Mouse (Mus musculus) small intestine, adult 2 months (tissue): ENCODE results near the gene Olfr769. TPM values are rescaled to one million over a fixed set of nuclear protein-coding genes. Genes with fewer than 3 reads are reported as not detected.

Experiments used
- H3K27ac ChIP-seq: fragments of 200-500 bp; 2 replicates; pipeline ENCODE4 v1.5.1; 2012; ENCODE audit warnings: low read depth, low read length, control low read depth, inconsistent platforms; ENCODE audit not compliant: insufficient read depth
- H3K27me3 ChIP-seq: fragments of 200-500 bp; 2 replicates; pipeline ENCODE4 v1.6.1; 2012; ENCODE audit warnings: mild to moderate bottlenecking, moderate library complexity, low read length, inconsistent platforms; ENCODE audit not compliant: control insufficient read depth, insufficient read depth
- H3K36me3 ChIP-seq: fragments of 200-500 bp; 2 replicates; pipeline ENCODE4 v1.6.1; 2012; ENCODE audit warnings: mild to moderate bottlenecking, low read length, control low read depth, inconsistent platforms; ENCODE audit not compliant: control insufficient read depth, insufficient read depth
- H3K4me1 ChIP-seq: fragments of 200-500 bp; 2 replicates; pipeline ENCODE4 v1.6.1; 2012; ENCODE audit warnings: low read length, inconsistent platforms, mixed read lengths; ENCODE audit not compliant: control insufficient read depth, insufficient read depth, insufficient read length
- H3K4me3 ChIP-seq: fragments of 200-500 bp; 2 replicates; pipeline ENCODE4 v1.5.1; 2012; ENCODE audit warnings: low read depth, mild to moderate bottlenecking, control low read depth, inconsistent platforms, low read length, moderate library complexity
- CTCF ChIP-seq: fragments of 200-500 bp; IDR thresholded peaks from 2 replicates; pipeline ENCODE4 v1.5.1; 2012; ENCODE audit warnings: low read depth, mild to moderate bottlenecking, control low read depth, inconsistent platforms, low read length, moderate library complexity, mixed read lengths; ENCODE audit not compliant: insufficient replicate concordance, insufficient read length; ENCODE audit errors: extremely low read depth
- POLR2A ChIP-seq: fragments of 200-500 bp; IDR thresholded peaks from 2 replicates; pipeline ENCODE4 v1.6.1; 2012; ENCODE audit warnings: low read depth, mild to moderate bottlenecking, control low read depth, inconsistent platforms, low read length, moderate library complexity
- WGBS: fragments of 180-500 bp; shearing (Covaris S2); methylation state at CpG from one replicate; pipeline ENCODE4 v1.1.7; 2018; 5-methylcytosine and 5-hydroxymethylcytosine counted together
- polyA plus RNA-seq: library from polyadenylated mRNA; depleted of rRNA; stranded (reverse); fragments of >200 nt; gene quantifications from 2 replicates; pipeline ENCODE4 v1.2.3, GENCODE M21; 2012; rRNA removed

Gene Olfr769
- polyA plus RNA-seq, 1 experiment, result not detected

- 83% methylated on average over 2 of the region's 2 CpGs for whole genome bisulfite sequencing
- H3K4me3 ChIP-seq, result no peak within 1 kb of the TSS
- H3K36me3 ChIP-seq, result no peaks in the 10 kb centered on the region
- H3K27me3 ChIP-seq, result no peaks in the 10 kb centered on the region
- H3K27ac ChIP-seq, result no peak within 1 kb of the TSS
- TF ChIP-seq CTCF (no peak), POLR2A (no peak)
- H3K4me1 ChIP-seq, result no peaks in the 10 kb centered on the region
Measured at GRCm38 (mm10) chr10:129068877-129069276, 48.8 kb downstream of the Olfr769 start, which contains the start of gene Olfr766-ps1. TSS of gene Olfr766-ps1 (minus strand) at chr10:129068977.

Other genes with a start within 250 kb of the Olfr769 start
- gene Gdf11, start 226.1 kb downstream of the Olfr769 start, polyA plus RNA-seq, result 0.53 and 0.82 TPM in 2 replicates
- gene Cd63, start 216.9 kb downstream of the Olfr769 start, polyA plus RNA-seq, result 62.0 and 91.5 TPM in 2 replicates
- 20.2 and 30.3 TPM in 2 replicates for gene Rdh5, start 195.0 kb downstream of the Olfr769 start, polyA plus RNA-seq
- 88.8 and 147 TPM in 2 replicates for gene Bloc1s1, start 193.8 kb downstream of the Olfr769 start, polyA plus RNA-seq
- 8.4 and 14.6 TPM in 2 replicates for gene Itga7, start 184.0 kb downstream of the Olfr769 start, polyA plus RNA-seq
- gene Mettl7b, start 156.9 kb downstream of the Olfr769 start, polyA plus RNA-seq, result 27.6 and 32.2 TPM in 2 replicates
- not detected in 2 replicates for gene Olfr9, start 128.4 kb downstream of the Olfr769 start, polyA plus RNA-seq
- gene Olfr763, start 107.1 kb downstream of the Olfr769 start, polyA plus RNA-seq, result not detected in 2 replicates
- gene Olfr764-ps1, start 78.0 kb downstream of the Olfr769 start, polyA plus RNA-seq, result not detected in 2 replicates
- not detected in 2 replicates for gene Olfr765, start 67.9 kb downstream of the Olfr769 start, polyA plus RNA-seq
- gene Olfr766-ps1, start 48.9 kb downstream of the Olfr769 start, polyA plus RNA-seq, result not detected in 2 replicates
- gene Olfr767, start 35.0 kb downstream of the Olfr769 start, polyA plus RNA-seq, result not detected in 2 replicates
- not detected in 2 replicates for gene Olfr768, start 18.5 kb downstream of the Olfr769 start, polyA plus RNA-seq
- not detected in 2 replicates for gene Olfr770, start 21.1 kb upstream of the Olfr769 start, polyA plus RNA-seq
- gene Olfr771, start 46.9 kb upstream of the Olfr769 start, polyA plus RNA-seq, result not detected in 2 replicates
- not detected in 2 replicates for gene Olfr772, start 60.1 kb upstream of the Olfr769 start, polyA plus RNA-seq
- not detected in 2 replicates for gene Olfr773, start 69.6 kb upstream of the Olfr769 start, polyA plus RNA-seq
- gene Olfr774, start 118.3 kb upstream of the Olfr769 start, polyA plus RNA-seq, result not detected in 2 replicates
- not detected in 2 replicates for gene Olfr775, start 130.6 kb upstream of the Olfr769 start, polyA plus RNA-seq
- gene Olfr776, start 141.3 kb upstream of the Olfr769 start, polyA plus RNA-seq, result not detected in 2 replicates
- not detected in 2 replicates for gene Olfr777, start 153.6 kb upstream of the Olfr769 start, polyA plus RNA-seq
- gene Olfr780, start 200.3 kb upstream of the Olfr769 start, polyA plus RNA-seq, result not detected in 2 replicates
- gene Olfr781, start 211.0 kb upstream of the Olfr769 start, polyA plus RNA-seq, result not detected in 2 replicates
- not detected in 2 replicates for gene Olfr782, start 231.0 kb upstream of the Olfr769 start, polyA plus RNA-seq